In genomic region chr3:122590804-122591203, GRCm38 (mm10) we compare ENCODE assay signal across 25 mouse cellular contexts. TPM values are rescaled to one million over a fixed set of nuclear protein-coding genes. Genes with fewer than 3 reads are reported as not detected.
DNase-seq lines count a peak whose midpoint lies in the region; ATAC-seq and TF ChIP-seq lines count a peak whose summit lies in the region.
"Had no signal": no experiment of that assay in that cellular context is flagged by ENCODE, and none has a peak within 500 bp of the region (broad histone marks: within the 10 kb centered on the region; RNA-seq: fewer than 3 reads in every experiment).

No protein-coding gene starts in this region.

- no peak overlapping the region for H3K9ac ChIP-seq in heart, adult 2 months (ENCODE audit: low read depth, low read length)
- no peak overlapping the region for H3K9ac ChIP-seq in heart, postnatal 0 days (replicated peaks; ENCODE audit: low read depth, low read length)
- H3K9ac ChIP-seq: forebrain, embryonic 13.5 days; hindbrain, embryonic 15.5 days; limb, embryonic 15.5 days; neural tube, embryonic 13.5 days had no signal

- no peaks in the 10 kb centered on the region for H3K9me3 ChIP-seq in heart, embryonic 10.5 days
- no peaks in the 10 kb centered on the region for H3K9me3 ChIP-seq in heart, postnatal 0 days (replicated peaks; ENCODE audit: control insufficient read depth, low read length)
- 0 out of 2 replicates have a peak, but pooled peaks cover 2% of the 10 kb centered on the region for H3K9me3 ChIP-seq in megakaryocyte, embryonic 14.5 days
- H3K9me3 ChIP-seq: forebrain, embryonic 13.5 days; hindbrain, embryonic 15.5 days; limb, embryonic 15.5 days; neural tube, embryonic 13.5 days had no signal

- peak overlapping the region; percentile 16; the same call in 1 of the 2 replicates for H3K27ac ChIP-seq in heart, adult 2 months
- no peak overlapping the region for H3K27ac ChIP-seq in heart, embryonic 10.5 days
- peak overlapping the region; percentile 62 for H3K27ac ChIP-seq in heart, postnatal 0 days (ENCODE audit: low read depth)
- H3K27ac ChIP-seq: forebrain, embryonic 13.5 days; gastrocnemius, adult 2 months; hindbrain, embryonic 15.5 days; kidney, postnatal 0 days; limb, embryonic 15.5 days; neural tube, embryonic 13.5 days had no signal

- no peaks in the 10 kb centered on the region for H3K27me3 ChIP-seq in heart, adult 2 months (ENCODE audit: control insufficient read depth, insufficient read depth, low read length)
- no peaks in the 10 kb centered on the region for H3K27me3 ChIP-seq in heart, embryonic 10.5 days (ENCODE audit: insufficient read depth, poor library complexity, severe bottlenecking)
- H3K27me3 ChIP-seq in heart, postnatal 0 days (ENCODE audit: control insufficient read depth, insufficient read depth, low read length), result no peaks in the 10 kb centered on the region
- no peaks in the 10 kb centered on the region for H3K27me3 ChIP-seq in megakaryocyte, embryonic 14.5 days (replicated peaks)
- H3K27me3 ChIP-seq: forebrain, embryonic 13.5 days; hindbrain, embryonic 15.5 days; limb, embryonic 15.5 days; neural tube, embryonic 13.5 days had no signal

- intact Hi-C loops in heart, adult 2 months (cut with DNase I), result no loop called here
- intact Hi-C loops in heart, postnatal 25 days (cut with DNase I), result loop anchor here (2.0 kb wide), 1 partner anchor 24 kb away; no protein-coding TSS in a partner anchor

- H3K79me2 ChIP-seq in heart, adult 2 months (replicated peaks; ENCODE audit: control insufficient read depth, insufficient read depth, low read length), result no peaks in the 10 kb centered on the region; the same call in none of the 2 replicates

- no peak for TF ChIP-seq CTCF in heart, adult 2 months (IDR thresholded peaks at IDR 0.05)
- TF ChIP-seq CTCF in heart, postnatal 0 days (IDR thresholded peaks at IDR 0.05; ENCODE audit: low read depth), result no peak

- peaks cover 10% of the 10 kb centered on the region for H3K36me3 ChIP-seq in heart, adult 2 months (ENCODE audit: control insufficient read depth, insufficient read depth, low read length)
- peaks cover 15% of the 10 kb centered on the region for H3K36me3 ChIP-seq in heart, embryonic 10.5 days
- no peaks in the 10 kb centered on the region; the same call in 1 of the 2 replicates for H3K36me3 ChIP-seq in heart, postnatal 0 days (replicated peaks; ENCODE audit: control insufficient read depth, insufficient read depth, low read length)
- H3K36me3 ChIP-seq in megakaryocyte, embryonic 14.5 days (replicated peaks; ENCODE audit: low read length), result peaks cover 2% of the 10 kb centered on the region

- peaks cover 8% of the 10 kb centered on the region for H3K4me1 ChIP-seq in heart, adult 2 months (ENCODE audit: control insufficient read depth, insufficient read depth, low read length)
- peaks cover 13% of the 10 kb centered on the region for H3K4me1 ChIP-seq in heart, embryonic 10.5 days
- peaks cover 7% of the 10 kb centered on the region for H3K4me1 ChIP-seq in heart, postnatal 0 days (ENCODE audit: control insufficient read depth, insufficient read depth)
- peaks cover 38% of the 10 kb centered on the region for H3K4me1 ChIP-seq in megakaryocyte, embryonic 14.5 days

- no peak for ATAC-seq in heart, postnatal 0 days (ENCODE audit: insufficient read depth, low read depth)
- no peak for ATAC-seq in megakaryocyte, adult 5-6 weeks (ENCODE audit: poor library complexity, severe bottlenecking)
- ATAC-seq: activated CD4-positive, CD25-positive, alpha-beta regulatory T cell, adult 4 months; forebrain, embryonic 13.5 days; midbrain, embryonic 16.5 days had no signal

- TF ChIP-seq POLR2A in heart, adult 2 months (IDR thresholded peaks at IDR 0.05; ENCODE audit: insufficient read depth, low read depth, low read length), result no peak

- DNase-seq in heart, adult 2 months, result no peak
- DNase-seq in heart, embryonic 10.5 days (ENCODE audit: low spot score), result no peak
- DNase-seq in heart, postnatal 0 days (ENCODE audit: low spot score), result no peak
- no peak for DNase-seq in heart, postnatal 25 days (ENCODE audit: low spot score)
- no peak for DNase-seq in adrenal gland, postnatal 4 days (ENCODE audit: low spot score in 2 of 2)
- DNase-seq: adrenal gland, postnatal 14 days; cerebellum, adult 9-10 months; gastrocnemius, adult 2 months; heart, postnatal 4 days; left cerebral cortex, postnatal 4 days; lung, adult 18-20 months; lung, postnatal 14 days; right cerebral cortex, postnatal 25 days; thymus, adult 18-20 months; thymus, postnatal 36 days had no signal

- 0 out of 2 replicates have a peak overlapping the region, but pooled peaks have one; percentile 13 for H3K4me2 ChIP-seq in heart, postnatal 0 days (ENCODE audit: low read depth, low read length)
- H3K4me2 ChIP-seq: forebrain, embryonic 13.5 days; hindbrain, embryonic 15.5 days; limb, embryonic 15.5 days; neural tube, embryonic 13.5 days had no signal

- WGBS in heart, adult 2 months, result 68% methylated on average over 5 of the region's 5 CpGs
- WGBS in heart, embryonic 10.5 days, result 78% methylated on average over 5 of the region's 5 CpGs
- 71% methylated on average over 5 of the region's 5 CpGs for WGBS in heart, postnatal 0 days

- H3K4me3 ChIP-seq in heart, adult 2 months, result no peak overlapping the region
- no peak overlapping the region for H3K4me3 ChIP-seq in heart, embryonic 10.5 days
- H3K4me3 ChIP-seq in heart, postnatal 0 days (ENCODE audit: low read depth, low read length), result no peak overlapping the region
- H3K4me3 ChIP-seq in megakaryocyte, embryonic 14.5 days (replicated peaks), result peak overlapping the region; percentile 4
- H3K4me3 ChIP-seq: forebrain, embryonic 13.5 days; gastrocnemius, adult 2 months; hindbrain, embryonic 15.5 days; limb, embryonic 15.5 days; myocyte; neural tube, embryonic 13.5 days had no signal

- TF ChIP-seq EP300 in heart, adult 2 months (IDR thresholded peaks at IDR 0.05; ENCODE audit: insufficient read depth, low read depth, low read length), result no peak
- no peak for TF ChIP-seq EP300 in heart, postnatal 0 days (IDR thresholded peaks at IDR 0.05; ENCODE audit: low read depth)

RNA-seq across cellular contexts. Expression of gene Fnbp1l, which starts 28.7 kb away (rescaled TPM):
- total RNA-seq in heart, adult 2 months (2021), result 10 to 100 TPM; 17.2 to 17.4 TPM
- 7.6 and 15.0 TPM in 2 replicates for polyA plus RNA-seq in heart, adult 2 months (2012; rRNA removed)
- 24.9 and 34.3 TPM in 2 replicates for polyA plus RNA-seq in heart, embryonic 10.5 days (2016; fragmentation: Nextera tagmentation; extraction: Ambion mirVana)
- total RNA-seq in heart, postnatal 0 days (2014; rRNA removed; ENCODE audit: low replicate concordance), result 11.2 and 11.9 TPM in 2 replicates
- polyA plus RNA-seq in heart, postnatal 0 days (2015; fragmentation: Nextera tagmentation; extraction: Ambion mirVana), result 16.8 and 18.0 TPM in 2 replicates
- total RNA-seq in heart, postnatal 25 days (2021), result 10 to 100 TPM; 19.2 to 20.3 TPM
- polyA plus RNA-seq in megakaryocyte, embryonic 14.5 days (2012; ENCODE audit: insufficient read depth, low replicate concordance), result 0.22 TPM in 1 of 2 replicates, not detected in the other
- 2.5 and 3.4 TPM in 2 replicates for total RNA-seq in megakaryocyte, adult 5-6 weeks (2015)
- 4.5 and 6.3 TPM in 2 replicates for total RNA-seq in megakaryocyte, adult 5-6 weeks (2017)
- total RNA-seq in adrenal gland, postnatal 4 days (2021), result 10 to 100 TPM; 36.1 to 47.9 TPM
